Mouse (Mus musculus): ENCODE data around the gene Fmnl1.

Gene Fmnl1

DNA sequence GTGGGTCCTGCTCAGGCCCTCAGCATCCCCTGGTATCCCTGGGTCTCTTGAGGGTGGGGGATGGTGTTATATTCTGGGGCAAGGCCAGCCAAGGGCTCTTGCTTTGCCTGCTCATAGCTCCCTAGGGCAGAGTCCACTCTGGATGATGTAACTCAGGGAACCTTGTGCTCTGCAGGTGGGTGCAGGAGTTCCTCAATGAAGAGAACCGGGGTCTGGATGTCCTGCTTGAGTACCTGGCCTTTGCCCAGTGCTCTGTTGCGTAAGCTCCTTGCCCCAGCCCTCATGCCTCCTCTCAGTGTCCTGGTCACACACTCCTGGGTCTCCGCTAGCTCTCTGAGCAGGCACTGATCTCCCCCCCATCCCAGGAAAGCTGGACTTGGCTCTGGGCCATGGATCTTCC is 11.0 kb downstream of the Fmnl1 start:
- ATAC-seq (ENCODE audit: low TSS enrichment): no peak

GRCm38 (mm10) chr11:103184891-103185290 is 14.0 kb downstream of the Fmnl1 start:
- ATAC-seq (ENCODE audit: low TSS enrichment): 0 out of 2 replicates have a peak, but pooled peaks have one; percentile 42

DNA sequence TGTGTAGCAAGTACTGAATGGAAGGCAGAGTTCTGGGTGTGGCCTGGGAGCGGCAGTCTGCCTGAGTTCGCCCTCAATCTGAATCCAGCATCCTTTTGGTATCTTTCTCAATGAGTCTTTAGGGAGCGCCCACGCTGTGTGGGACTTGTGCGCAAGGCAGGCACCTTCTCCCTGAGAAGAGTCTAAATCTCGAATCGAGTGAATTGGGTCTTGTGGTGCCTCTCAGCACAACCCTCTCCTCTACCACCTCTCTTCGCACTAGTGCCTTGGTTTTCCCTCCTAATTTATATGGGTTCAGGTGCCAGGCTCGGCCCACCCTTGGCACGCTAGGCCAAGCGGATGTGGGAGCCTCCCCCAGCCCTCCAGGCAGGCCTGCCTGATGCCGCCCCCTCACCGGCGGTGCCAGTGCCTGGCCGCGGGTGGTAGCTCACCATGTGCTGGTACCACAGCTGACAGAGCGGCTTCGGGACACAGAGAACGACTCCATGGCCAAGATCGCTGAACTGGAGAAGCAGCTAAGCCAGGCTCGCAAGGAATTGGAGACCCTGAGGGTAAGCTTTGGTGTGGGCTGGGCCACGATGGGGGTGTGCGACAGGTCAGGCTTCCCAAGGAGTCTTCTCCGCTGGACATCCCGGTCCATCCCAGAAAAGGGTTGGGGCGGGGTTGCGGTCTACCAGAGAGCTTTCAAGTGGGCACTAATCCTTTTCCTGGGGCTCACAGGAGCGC is 21.5 kb downstream of the Fmnl1 start:
- peak; percentile 53 for ATAC-seq (ENCODE audit: low TSS enrichment)

DNA sequence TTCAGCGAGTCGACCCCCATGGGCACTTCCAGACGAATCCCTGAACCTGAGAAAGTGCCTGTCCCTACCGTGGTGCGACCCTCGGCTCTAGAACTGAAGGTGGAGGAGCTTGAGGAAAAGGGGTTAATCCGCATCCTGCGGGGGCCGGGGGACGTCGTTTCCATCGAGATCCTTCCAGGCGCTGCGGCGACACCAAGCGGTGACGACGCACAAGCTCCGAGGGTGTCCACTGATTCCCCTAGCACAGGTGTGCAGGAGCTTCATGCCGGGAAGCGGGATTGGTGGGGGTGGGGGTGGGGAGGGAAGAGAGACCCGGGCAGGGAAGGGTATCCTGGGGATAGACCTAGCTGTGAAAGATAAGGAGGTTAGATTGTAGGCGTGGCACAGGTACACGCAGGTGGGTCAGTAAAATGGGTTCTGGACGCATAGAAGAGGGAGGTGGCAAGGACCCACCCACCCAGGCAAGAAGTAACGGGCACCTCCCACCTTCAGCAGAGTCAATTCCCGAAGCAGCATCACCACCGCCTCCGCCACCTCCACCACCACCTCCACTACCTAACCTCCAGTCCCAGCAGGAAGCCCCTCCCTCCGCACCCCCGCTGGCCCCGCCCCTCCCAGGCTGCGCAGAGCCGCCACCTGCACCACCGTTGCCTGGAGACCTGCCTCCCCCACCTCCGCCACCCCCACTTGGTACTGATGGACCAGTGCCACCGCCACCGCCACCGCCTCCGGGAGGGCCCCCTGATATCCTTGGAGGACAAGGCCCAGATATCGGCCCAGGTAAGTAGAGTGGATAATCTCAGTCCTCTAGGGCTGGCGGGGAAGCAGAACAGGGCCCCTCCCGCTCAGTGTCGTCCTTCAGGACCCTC is 22.3 kb downstream of the Fmnl1 start:
- peak; percentile 22; the same call in 1 of the 2 replicates for ATAC-seq (ENCODE audit: low TSS enrichment)

- ATAC-seq (ENCODE audit: low TSS enrichment): no peak
These were observed 22.9 kb downstream of the Fmnl1 start for GRCm38 (mm10) chr11:103193825-103194168.

DNA sequence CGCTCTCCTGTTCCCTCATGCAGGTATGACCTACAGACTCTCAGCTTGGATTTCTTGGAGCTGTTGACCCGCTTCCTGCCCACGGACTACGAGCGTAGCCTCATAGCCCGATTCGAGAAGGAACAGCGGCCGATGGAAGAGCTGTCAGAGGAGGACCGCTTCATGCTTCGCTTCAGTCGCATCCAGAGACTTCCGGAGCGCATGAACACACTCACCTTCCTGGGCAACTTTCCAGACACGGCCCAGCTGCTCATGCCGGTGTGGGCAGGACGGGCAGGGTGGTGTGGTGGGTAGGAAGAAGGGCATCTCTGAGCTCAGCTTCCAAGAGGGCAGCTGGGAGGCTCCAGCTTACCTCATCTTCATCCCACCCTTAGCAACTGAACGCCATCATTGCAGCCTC is 24.3 kb downstream of the Fmnl1 start:
- ATAC-seq (ENCODE audit: low TSS enrichment): no peak

GRCm38 (mm10) chr11:103195656-103196055 is 24.7 kb downstream of the Fmnl1 start:
- ATAC-seq (ENCODE audit: low TSS enrichment): no peak

DNA sequence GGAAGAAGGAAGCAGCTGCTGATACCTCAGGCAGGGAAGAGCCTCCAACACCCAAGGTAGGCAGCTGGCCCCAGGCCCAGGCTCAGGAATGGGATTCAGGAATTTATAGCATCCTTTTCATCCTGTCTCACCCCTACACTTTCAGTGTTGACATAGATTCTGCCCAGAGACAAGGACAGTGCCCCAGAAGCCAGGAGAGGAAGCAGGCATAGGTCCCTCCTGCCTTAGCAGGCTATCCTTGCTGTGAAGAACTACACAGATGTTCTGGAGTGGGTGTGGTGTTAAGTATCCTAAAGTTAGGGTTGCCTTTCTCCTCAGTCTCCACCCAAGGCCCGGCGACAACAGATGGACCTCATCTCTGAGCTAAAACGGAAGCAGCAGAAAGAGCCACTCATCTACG is 26.4 kb downstream of the Fmnl1 start:
- peak; percentile 36; the same call in 1 of the 2 replicates for ATAC-seq (ENCODE audit: low TSS enrichment)

DNA sequence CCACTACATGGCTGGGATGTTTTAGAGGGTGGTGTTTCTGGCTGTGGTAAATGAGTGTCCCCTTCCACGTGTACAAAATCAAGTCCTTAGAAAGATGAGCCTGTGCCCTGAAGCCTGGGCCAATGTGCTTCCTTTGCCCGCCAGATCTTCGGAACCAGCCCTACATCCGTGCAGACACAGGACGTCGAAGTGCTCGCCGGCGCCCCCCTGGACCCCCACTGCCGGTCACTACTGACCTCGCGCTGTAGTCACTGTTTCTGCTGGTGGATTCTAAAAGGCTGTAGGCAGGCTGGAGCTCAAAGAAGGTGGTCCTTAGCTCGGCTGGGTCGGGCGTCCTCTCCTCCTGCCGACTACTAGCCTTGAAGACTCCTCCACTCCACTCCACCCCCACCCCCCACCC is 27.4 kb downstream of the Fmnl1 start:
- no peak for ATAC-seq (ENCODE audit: low TSS enrichment)

DNA sequence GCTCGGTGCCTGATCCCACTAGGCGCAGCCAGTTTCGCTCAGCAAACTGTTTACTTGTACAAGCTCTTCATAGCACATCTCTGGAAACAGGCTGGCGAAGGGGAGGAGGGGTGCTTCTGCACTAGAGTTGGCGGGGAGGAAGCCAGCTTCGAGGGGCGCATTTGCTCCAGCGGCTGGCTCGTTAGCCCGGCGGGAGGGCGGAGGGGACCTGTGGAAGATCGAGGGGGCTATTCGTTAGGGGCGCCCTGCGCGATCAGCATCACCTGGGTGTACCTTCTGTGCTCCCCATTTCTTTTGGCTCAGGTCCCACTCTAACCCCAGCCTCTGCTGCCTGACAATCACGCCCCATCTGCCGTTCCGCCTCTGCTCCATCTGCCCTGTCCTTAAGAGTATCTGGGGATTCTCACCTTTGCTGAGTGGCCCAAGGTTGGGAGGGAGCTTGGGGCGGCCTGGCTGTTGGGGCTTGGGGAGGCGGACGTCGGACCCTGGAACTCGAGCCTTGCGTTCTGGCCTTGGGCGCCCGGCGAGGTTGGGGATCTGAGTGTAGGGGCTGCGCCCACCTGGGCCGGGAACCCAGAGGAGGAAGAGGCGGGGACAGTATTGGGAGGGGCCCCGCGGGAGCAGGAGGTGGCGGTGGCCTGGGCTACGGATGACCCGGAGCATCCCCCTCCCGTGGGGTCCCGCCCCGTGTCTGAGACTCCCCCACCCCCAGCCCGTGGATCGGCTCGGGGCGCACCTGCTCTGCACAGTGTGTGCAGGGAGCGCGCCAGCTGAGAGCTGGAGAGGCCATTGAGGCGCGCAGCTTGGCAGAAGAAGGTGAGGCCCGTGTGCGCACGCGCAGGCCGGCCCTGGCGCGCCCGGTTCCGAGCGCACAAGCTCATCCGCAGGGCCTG is 28.2 kb downstream of the Fmnl1 start:
- ATAC-seq (ENCODE audit: low TSS enrichment): peak; percentile 21

GRCm38 (mm10) chr11:103201664-103202063 is 30.8 kb downstream of the Fmnl1 start:
- ATAC-seq (ENCODE audit: low TSS enrichment): peak; percentile 15; the same call in 1 of the 2 replicates

DNA sequence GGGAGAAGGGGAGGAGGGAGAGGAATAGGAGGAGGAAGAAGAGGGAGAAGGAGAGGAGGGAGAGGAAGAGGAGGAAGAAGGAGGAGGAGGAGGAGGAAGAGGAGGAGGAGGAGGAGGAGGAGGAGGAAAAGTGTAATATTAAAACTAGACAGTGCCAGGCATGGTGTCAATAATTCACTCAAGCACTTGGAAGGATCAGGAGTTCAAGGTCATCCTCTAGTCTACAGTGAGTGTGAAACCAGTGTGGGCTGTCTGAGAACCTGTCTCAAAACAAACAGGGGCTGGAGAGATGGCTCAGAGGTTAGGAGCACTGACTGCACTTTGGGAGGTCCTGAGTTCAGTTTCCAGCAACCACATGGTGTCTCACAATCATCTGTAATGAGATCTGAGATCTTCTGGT is 31.5 kb downstream of the Fmnl1 start:
- ATAC-seq (ENCODE audit: low TSS enrichment): no peak

DNA sequence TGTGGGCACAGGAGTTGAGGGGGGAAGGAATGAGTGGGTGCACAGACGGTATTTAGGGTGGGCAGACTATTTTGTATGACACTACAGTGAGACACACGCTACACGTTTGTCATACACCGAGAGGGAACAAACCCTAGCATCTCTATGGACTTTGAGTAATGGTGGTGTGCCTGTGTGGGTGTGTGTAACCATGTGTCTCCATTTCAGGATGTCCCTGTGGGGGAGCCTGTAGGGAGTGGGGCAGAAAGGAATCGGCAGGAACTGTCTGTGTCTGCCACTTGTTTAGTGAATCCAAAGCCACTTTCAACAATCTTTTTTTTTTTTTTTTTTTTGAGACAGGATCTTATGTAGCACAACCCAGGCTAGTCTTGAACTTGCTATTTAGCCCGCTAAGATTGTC is 35.3 kb downstream of the Fmnl1 start:
- ATAC-seq (ENCODE audit: low TSS enrichment): peak; percentile 69; the same call in 1 of the 2 replicates

DNA sequence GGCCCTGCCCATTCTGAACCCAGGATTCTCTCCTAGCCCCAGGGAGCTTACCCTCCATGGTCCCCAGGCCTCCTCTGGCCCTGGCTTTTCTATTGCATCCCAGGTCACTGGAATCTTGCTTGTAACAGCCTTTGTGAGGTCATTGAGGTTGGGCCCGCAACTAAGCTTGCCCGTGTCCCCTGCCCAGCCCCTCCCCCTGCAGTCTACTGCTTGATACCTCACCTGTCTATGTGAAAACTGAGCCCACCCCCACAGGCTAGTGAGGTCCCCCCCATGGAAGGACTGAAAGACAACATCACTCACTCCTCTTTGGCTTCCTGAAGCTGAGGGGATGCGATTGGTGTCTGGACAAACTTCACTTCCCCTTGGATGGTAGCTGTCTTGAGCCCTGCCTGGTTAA is 37.6 kb downstream of the Fmnl1 start, which contains the start of gene 1700023F06Rik:
1700023F06Rik (minus strand) TSS at position 101 of the 400 bp plus-strand sequence.
- no peak for ATAC-seq (ENCODE audit: low TSS enrichment)

- no peak for ATAC-seq (ENCODE audit: low TSS enrichment)
These were observed 39.4 kb downstream of the Fmnl1 start for GRCm38 (mm10) chr11:103210291-103210690.

GRCm38 (mm10) chr11:103213712-103214111 is 42.8 kb downstream of the Fmnl1 start:
- no peak for ATAC-seq (ENCODE audit: low TSS enrichment)

GRCm38 (mm10) chr11:103215355-103215754 is 44.4 kb downstream of the Fmnl1 start:
- ATAC-seq (ENCODE audit: low TSS enrichment): no peak

DNA sequence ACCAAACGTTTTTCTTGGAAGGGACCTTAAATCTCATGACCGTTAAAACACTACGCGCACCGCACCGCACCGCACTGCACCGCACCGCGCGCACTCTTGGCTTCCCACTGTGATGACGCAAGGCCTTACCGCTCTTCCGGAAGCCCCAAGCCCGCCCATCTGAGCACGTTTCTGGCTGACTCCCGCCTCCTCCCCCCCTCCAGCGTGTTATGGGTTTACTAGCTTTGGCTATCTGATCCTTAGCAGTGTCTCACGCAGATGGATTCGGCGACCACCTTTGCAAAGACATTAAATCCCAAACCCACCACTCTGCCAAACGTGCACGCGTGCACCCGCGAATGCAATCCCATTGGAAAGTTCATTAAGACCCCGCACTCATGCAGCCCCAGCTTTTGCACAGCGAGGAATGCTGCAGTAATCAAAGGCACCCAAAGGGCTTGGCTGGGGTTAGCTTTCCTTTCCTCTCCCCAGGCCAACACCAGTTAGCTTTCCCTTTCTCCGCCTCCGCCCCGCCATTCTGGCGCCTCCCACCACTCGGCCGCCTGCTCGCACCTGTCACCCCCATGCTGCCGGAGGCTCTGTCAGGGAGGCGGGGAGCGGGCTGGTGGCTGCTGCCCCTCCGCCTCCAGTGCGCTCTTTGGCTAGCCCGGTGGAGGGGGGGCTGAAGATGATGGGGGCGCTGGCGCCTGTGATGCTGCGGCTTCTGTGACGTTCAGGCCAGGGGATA is 47.0 kb downstream of the Fmnl1 start, which contains the start of gene Spata32:
Spata32 (minus strand) TSS at position 643 of the 727 bp plus-strand sequence.
- peak; percentile 76 for ATAC-seq (ENCODE audit: low TSS enrichment)

DNA sequence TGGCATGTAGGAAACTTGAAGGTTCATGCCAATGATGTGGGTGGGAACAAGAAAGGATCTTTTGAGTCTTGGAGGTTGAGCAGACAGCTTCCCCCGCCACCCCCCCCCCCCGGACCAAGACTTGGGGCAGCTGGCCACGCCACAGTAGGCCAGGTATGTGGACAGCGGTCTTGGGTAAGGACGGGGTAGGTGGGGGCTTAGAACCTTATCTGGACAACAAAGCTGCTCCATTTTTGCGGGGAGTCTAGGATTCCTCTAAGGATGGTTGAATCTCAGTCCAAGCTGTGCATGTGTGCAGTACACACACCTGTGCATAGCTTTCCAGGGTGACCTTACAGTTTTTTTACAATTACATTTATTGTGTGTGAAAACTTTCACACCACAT is 47.6 kb downstream of the Fmnl1 start:
- ATAC-seq (ENCODE audit: low TSS enrichment): no peak

- no peak for ATAC-seq (ENCODE audit: low TSS enrichment)
These were observed 48.4 kb downstream of the Fmnl1 start for GRCm38 (mm10) chr11:103219259-103219658.

DNA sequence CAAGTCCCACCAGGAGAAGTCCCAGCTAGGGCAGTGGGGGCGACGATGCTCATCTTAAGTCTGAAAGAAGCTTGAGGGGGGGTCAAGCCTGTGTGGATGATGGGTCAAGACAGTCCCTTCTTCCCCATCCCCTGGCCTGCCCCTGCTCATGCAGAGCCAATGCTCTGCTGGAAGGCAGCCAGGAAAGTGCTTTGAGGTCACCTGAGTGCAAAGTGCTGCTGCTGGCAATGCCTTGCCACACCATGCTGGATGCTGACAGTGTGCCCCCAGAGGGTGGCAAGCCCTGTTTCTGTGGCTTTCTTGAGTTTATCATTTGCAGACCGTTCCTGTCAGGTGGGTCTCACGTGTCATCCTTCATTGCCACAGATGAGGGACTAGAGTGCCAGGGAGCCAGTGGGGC is 49.1 kb downstream of the Fmnl1 start:
- no peak for ATAC-seq (ENCODE audit: low TSS enrichment)
